Mouse (Mus musculus) spleen, postnatal 36 days (tissue): ENCODE measurements around the gene Zfp882.
"Not testable (repeated sequence)": the region's sequence is repeated elsewhere in the genome, so short reads cannot be mapped to it uniquely, and the experiment has no call there.

Experiments
- DNase-seq, 2 experiments: peaks; one replicate each; pipeline ENCODE4 v3.0.0; 2022; ENCODE audit warnings: low spot score in 2 of 2, mixed read lengths in 1 of 2

The Zfp882 gene

DNA sequence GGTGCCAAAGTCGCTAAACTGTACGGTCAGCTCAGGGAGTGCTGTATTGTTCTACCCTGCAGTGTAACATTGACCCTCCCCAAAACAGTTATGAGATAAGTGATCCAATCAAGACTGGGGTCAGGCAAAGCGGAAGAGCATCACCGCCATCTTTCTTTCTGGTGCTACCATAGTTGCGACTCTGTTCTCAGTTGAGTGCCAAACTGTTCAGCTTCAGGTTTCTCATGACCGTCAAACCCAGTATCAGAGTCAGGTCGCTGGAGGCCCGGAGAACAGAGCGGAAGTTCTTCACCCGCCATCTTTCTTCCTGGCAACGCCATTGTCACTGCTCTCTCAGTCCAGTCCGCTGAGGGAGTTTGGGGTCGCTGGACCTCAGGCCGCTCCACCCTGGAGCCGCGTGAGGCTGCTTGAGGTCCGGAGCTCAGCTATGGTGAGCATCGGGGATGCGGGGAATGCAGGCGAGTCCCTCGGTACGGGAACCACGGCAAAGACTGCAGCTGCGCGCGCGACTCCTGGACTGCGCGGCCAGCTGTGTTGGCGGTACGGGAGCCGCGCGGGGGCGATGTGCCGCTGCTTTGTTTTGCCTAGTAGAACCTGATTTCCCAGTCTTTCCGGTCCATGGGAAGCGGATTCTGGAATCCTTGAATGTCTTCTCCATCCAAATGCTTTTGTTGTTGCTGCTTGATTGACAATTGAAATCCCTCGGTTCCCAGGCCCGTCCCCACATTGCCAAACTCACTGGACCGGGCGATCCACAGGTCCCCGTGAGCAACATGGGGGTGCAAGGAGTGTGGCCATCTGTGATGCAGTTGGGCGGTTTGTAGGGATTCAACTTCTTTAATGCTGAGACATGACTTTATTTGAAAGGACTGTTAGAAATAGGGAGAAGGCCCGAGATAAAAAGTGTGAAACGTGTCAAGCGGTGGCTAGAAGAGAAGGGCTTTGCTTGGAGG lies at the start of gene Zfp882, which contains the start of gene Zfp617:
Gene Zfp882, plus strand, starts transcription at position 300 of the 953 bp plus-strand sequence.
Gene Zfp617, plus strand, starts transcription at position 327 of the 953 bp plus-strand sequence.
- DNase-seq: peak; percentile 82 to 83

DNA sequence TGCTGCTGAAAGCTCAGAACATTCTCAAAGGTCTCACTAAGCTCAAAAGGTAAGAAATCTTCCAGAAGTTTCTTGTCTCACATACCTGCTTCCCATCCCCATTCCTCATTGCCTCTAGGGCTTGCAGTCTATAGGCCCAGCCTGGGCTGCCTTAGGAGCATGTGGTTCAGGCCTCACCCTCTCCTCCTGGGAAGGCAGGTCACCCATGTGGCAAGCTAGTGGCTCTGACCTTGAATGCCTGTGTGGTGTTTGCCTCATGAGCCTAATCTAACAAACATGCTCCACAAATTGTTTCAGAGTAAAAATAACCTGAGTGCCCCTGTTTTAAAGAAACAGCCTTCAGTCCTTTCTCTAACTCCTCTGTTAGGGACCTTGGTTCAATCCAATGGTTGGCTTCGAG lies 46.9 kb upstream of the Zfp882 start:
- not testable (repeated sequence) for DNase-seq

DNA sequence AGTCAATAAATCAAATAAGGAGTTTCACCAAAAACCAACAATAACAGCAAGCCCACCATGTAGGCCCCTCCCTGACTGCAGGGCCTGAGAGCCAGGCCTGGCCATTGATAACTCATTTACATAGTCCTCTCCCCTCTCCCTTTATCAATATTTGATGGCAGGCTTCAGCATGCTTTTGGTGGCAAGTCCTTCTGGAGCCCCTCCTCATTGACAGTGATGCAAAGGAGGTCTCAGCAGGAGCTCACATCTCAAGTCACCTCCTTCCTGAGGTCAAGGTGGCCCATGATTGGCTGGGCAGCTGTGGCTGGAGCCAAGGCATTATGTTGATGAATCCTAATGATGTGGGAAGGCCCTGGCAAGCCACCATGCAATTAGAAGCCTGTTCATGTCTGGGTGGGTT lies 46.4 kb upstream of the Zfp882 start:
- not testable (repeated sequence) for DNase-seq

DNA sequence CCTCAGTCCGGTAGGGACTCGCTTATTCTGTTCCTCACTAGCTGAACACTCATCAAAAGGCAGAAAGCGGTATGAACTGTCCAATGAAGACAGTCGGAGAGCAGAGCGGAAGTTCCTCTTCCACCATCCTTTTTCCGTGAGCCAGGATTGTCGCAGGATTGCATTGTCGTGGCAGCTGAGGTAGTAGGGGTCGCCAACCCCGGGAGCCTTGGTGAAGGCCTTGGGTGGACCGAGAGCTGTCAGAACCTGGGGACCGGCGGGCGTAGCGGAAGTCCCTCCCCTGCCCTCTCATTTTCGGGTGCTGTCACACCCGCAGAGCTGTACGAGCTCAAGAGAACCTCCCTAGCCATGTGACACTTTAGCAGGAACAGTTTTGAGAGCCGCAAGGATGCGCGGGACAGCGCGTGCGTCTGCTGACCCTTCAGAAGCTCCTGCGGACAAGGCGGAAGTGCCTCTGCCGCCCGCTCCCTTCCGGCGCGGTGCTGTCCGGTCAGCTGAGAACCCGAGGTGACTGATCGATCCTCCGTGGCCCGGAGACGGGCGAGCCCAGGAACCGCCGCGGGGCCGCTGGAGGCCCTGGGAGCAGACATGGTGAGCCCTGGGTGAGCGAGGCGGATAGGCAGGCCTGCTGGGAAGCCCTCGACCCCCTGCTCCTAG lies 26.7 kb upstream of the Zfp882 start, which contains the start of gene Zfp709:
Gene Zfp709, plus strand, starts transcription at position 402 of the 657 bp plus-strand sequence.
- peak; percentile 65 to 72 for DNase-seq

DNA sequence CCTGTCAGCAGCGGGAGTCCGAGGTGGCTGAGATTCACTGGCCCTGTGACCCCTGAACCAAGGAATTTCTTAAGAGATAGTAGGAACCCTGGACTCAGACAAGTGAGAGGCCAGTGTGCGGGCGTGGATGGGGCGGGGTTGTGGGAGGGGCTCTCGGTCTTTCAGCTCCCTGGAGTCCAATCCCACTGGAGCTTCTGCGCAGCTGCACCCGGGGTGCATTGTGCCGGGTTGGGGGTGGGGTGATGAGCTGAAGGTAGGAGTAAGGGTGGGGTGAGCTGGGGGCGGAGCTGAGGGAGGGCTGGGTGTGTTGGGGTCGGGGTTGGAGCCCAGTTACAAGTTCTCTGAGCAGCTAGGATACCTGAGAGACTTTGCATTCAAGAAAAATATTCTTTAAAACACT lies 7.7 kb upstream of the Zfp882 start:
- not testable (repeated sequence) for DNase-seq

DNA sequence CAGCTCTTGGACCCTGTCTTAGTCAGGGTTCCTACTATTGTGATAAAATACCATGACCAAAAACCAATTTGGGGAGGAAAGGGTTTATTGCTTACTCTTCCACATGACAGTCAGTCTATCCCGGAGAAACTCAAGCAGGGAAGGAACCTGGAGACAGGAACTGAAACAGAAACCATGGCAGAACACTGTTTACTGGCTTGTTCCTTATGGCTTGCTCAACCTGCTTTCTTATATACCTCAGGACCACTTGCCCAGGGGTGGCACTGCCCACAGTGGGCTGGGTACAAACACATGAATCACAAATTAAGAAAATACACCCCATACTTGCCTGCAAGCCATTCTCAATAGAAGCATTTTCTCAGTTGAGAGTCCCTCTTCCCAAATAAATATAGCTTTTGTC lies 5.3 kb upstream of the Zfp882 start:
- not testable (repeated sequence) for DNase-seq

DNA sequence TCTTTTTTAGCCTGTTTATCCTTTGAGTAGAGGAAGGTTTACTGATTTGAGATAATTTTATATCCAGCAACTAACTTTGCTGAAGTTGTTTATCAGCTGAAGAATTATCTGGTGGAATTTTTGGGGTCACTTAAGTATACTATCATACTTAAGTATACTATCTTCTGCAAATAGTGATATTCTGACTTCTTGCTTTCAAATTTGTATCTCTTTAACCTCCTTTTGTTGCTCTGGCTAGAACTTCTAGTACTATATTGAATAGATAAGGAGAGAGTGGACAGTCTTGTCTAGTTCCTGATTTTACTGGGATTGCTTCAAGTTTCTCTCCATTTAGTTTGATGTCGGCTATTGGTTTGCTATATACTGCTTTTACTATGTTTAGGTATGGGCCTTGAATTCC lies 1.6 kb upstream of the Zfp882 start:
- DNase-seq: no peak

DNA sequence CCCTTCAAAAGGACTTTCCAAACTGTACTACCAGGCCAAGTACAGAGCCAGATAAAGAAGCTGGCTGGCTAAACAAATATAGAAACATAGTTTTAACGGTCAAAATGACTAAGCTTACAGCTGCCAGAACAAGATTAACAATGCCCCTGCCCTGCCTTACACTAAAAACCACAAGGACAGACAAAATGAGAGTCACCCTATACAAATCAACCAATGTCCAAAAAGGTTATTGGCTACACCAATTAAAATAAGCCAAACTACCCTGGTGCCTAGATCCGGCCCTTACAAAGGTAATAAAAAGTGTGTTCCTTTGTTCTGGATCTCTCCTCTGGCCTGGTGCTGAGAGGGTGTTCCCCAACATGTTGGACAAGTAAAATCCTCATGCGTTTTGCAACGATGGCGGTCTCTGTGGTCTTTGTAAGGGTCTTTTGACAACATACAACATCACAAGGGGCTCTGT lies 580 bp upstream of the Zfp882 start:
- DNase-seq: no peak

DNA sequence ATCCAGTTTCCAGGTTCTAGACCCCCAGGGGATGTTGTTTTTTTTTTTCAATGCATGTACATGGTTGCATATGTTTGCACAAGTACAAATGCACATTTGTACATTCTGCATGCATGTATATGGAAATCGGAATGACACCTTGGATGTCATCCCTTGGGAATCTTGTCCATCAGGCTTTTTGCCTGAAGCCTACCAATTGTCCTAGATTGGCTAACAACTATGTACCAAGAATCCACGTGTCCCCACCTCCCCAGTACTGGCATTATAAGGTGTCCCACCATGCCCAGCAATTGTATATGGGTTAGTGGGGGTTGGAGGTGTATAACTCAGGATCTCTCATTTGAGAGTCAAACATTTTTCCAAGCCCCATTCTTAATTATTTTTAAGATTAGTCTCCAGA lies 3.9 kb downstream of the Zfp882 start:
- no peak for DNase-seq

DNA sequence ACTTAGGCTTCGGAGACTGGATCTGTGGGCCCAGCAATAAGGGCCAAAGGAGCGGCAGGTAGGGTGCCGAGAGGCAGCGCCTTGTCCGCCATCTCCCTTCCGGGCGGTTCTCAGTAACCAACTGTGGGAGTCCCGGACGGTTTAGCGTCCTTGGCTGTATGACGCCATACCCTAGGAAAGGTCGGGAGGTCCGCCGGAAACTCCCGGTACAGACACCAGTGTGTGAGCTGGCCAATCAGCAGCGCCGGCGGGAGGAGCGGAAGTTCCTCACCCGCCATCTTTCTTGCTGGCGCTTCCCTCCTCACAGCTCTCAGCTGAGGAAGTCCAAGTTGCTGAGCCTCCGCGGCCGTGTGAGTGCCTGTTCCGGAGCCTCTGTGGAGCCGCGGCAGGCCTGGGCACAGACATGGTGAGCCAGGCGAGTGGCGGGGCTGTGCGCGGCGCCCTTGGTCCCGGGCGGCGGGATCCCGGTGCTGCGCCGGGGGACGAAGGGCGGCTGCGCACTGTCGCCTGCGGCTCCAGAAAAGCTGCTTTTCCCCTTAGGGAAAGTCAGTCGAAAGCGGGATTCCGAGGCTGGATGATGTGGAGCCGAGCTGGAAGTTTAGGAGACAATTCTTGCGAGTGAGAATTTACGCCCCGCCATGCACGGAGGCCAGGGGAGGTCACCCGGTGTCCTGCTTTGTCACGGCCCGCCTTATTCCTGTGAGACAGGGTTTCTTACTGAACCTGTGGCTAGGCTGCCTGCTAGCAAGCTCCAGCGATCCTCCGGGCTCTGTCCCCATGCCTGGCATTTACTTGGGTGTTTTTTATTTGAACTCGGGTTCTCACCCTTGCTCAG lies 14.4 kb downstream of the Zfp882 start:
- DNase-seq: peak; percentile 94 to 95

DNA sequence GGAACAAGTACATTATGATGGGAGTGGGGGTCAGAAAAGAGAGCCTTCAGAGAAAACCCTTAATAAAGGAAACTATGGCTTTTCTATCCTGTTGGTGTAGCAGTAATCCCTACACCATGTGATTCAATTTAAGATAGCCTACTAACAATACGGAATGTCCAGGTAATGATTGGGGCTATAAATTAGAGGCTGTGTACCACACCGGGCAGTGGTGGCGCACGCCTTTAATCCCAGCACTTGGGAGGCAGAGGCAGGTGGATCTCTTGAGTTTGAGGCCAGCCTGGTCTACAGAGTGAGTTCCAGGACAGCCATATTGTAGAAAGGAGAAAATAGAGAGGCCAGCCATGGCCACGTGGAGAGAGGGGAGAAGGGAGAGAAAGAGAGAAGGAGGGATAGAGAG lies 17.4 kb downstream of the Zfp882 start:
- no peak for DNase-seq

DNA sequence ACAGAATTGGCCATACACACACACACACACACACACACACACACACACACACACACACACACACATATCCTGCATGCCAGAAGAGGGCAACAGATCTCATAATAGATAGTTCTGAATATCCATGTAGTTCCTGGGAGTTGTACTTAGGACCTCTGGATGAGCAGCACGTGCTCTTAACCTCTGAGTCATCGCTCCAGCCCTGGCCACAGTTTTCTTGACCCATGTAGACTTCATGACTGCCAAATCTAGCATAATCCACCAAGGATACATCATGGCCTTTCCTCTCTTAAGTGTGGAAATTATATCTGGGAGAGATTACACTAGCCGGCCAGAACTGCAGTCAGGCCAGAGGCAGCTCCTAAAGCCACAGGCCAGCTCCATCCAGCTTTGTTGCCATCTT lies 18.1 kb downstream of the Zfp882 start:
- peak in 1 of 2 experiments; percentile 16 for DNase-seq

DNA sequence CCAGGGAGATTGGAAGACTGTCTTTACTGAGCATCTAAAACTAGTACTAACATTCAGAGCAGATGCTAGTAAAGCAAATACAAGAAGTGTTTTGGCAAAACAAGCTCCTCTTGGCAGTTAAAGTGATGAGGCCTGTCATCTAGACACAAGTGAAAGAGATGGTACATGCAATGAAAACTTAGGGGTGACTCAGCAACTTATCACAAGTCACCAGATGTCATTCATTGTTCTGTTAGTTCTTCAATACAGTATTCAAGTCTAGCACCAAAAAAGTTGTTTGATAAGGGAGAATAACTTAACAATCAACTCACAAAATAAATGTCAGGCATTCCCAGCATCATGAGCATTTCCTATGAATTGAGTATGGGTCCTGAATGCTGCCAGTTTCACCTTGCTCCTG lies 19.4 kb downstream of the Zfp882 start:
- DNase-seq: no peak

DNA sequence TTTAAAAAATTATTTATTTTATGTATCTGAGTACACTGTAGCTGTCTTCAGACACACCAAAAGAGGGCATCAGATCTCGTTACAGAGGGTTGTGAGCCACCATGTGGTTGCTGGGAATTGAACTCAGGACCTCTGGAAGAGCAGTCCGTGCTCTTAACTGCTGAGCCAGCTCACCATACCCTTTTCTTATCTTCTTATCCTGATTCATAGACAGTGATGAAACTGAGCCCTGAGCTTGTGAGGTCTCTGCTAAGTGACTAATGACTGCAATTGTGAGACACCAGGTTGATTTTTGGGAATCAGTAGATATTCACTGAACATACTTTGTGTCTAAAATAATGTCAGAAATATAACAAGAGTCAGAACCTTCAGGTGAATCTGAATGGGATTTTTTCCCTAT lies 29.6 kb downstream of the Zfp882 start:
- DNase-seq: not testable (repeated sequence)

DNA sequence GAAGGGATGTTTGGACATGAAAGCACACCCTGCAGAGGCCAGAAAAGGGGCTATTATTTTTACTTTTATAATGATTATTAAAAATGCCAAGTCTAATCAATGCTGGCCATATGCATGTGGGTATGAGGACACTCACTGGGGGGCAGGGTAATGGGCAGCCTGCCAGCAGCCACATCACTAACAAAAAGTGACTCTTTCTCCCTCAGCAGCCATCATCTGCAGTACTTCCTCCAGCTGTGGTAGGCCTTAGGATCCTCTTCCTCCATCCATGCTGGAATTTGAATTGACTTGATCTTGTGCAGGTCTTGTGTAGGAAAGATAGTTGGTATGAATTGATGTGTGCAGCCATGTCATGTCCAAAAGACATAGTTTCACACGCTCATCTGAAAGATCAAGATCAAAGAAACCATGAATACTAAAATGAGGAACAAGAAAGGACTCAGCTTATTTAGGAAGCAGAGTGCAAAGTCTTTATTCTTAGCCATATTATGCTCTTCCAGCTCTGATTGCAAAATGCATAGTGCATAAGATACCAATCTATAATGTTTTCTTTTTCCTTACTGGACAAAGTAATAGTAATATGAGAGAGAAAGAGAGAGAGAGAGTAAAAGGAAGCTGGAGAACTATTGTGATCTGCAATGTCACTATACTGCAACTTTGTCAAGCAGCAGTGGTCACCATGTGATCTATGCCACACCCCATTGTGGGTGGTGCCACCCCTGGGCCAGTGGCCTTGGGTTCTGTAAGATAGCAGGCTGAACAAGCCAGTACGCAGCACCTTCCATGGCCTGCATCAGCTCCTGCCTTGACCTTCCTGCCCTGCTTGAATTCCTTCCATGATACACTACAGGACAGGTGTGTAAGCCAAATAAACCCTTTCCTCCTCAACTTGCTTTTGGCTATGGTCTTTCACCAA lies 32.1 kb downstream of the Zfp882 start:
- DNase-seq: peak; percentile 54 to 72

DNA sequence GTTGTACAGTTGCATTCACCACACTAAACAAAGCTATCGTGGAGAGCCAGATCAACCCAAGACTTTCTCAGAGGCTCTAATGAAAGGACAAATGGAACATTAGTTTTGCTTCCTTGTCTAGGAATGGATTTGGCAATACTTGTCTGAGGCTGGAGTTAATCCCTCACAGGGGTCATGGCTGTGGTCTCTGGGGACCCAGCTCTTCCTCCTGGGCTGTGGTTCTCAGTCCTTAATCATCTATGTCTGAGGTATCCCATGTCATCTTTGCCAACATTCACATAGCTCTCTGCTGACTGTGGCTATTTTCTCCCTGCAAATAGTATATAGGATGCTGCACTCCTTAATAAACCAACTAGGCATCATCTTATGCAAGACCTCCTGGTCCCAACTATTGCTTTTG lies 33.4 kb downstream of the Zfp882 start:
- DNase-seq: no peak

DNA sequence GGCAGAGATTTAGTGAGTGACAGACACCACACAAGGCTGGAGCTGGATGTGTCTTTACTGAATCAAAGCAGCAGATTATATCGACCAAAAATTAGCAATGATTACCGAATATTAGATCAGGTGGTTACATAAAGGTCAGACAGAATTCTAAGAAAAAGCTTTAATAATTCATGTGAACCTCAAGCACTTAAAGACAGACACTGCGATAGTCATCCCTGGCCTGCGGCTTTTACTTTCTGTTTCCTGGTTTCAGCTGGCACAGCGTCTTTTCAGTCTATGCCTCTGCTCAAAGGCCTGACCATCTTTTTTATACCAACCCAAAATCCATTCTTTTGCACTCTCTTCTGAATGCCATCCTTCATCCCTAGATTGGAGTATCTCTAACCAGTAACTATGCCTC lies 40.2 kb downstream of the Zfp882 start:
- no peak for DNase-seq

DNA sequence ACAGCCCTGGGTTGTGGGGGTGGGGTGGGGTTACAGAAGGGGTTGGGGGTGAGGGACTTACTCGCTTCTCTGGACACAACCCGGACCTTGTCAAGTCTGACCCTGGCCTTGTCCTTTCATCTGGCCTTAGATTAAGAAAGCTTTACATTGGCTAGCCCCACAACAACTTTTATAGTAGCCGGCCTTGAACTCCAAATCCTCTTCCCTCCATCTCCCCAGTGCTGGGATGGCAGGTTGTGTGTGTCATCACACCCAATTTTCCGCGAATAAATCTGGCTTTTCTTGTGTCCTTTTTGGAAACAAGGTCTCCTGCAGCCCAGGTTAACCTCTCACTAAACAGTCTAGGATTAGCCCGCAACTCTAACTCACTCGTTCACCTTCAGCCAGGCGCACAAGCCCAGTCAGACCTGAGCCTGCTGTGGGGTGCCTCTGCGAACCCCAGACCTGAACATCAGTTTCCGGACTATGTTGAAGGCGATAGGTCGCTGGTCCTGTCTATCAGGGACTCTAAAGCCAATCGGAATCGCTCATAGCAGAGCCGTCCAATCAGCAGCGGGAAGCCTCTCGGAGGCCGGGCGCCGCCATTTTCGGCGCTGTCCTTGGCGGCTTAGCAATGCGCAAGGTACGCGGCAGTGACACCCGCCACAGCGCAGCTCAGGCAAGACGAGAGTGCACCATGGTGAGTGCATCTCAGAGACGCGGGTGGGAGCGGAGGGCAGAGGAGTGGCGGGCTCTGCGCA lies 42.2 kb downstream of the Zfp882 start, which contains the start of gene Zfp961:
Gene Zfp961, plus strand, starts transcription at position 557 of the 740 bp plus-strand sequence.
- DNase-seq: peak; percentile 97

DNA sequence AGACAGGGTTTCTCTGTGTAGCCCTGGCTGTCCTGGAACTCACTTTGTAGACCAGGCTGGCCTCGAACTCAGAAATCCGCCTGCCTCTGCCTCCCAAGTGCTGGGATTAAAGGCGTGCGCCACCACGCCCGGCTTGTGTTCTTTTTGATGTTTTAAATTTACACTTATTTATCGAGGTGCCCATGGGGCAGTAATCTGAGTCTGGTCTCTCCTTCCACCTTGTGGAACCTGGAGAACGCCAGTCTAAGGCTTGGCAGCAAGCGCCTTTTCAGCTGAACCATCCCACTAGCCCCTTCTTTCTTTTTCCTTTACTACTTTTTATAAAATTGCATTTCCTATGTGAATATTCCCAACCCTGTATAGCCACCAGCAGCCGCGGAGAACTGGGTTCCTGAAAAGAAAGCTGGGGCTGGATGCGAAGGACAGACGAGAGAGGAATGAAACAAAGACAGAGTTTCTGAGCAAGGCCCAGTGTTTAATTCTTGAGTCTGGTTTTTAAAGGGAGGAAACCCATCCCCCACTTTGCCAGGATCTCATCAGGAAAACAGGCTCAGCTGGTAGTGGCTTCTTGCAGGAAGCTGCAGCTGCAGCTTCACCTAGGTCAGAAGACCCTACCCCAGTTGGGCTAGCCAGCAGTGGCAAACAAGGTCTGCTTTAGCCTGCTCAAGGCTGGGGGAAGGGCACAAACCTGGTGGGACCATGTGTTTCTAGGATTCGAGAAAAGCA lies 43.2 kb downstream of the Zfp882 start:
- DNase-seq: no peak
